Mouse (Mus musculus) E14TG2a.4 (cell line): ENCODE measurements around the gene Cldn10.

Experiments used
- H3K27me3 ChIP-seq: 2 replicates; pipeline ENCODE4 v1.6.1; 2014; ENCODE audit warnings: low read length, control low read depth; ENCODE audit not compliant: insufficient read depth
- H3K36me3 ChIP-seq: 2 replicates; pipeline ENCODE4 v1.6.1; 2014; ENCODE audit warnings: low read length, control low read depth; ENCODE audit not compliant: insufficient read depth
- H3K4me1 ChIP-seq: replicated peaks from 2 replicates; pipeline ENCODE4 v1.6.1; 2014; ENCODE audit warnings: low read depth, low read length, control low read depth
- H3K4me3 ChIP-seq: replicated peaks from 2 replicates; pipeline ENCODE4 v1.5.1; 2014; ENCODE audit warnings: mild to moderate bottlenecking, low read length
- H3K9me3 ChIP-seq: 2 replicates; pipeline ENCODE4 v1.6.1; 2014; ENCODE audit warnings: low read length, control low read depth
- CTCF ChIP-seq: conservative IDR thresholded peaks from 2 replicates; pipeline ENCODE4 v1.5.1; 2014; ENCODE audit warnings: low read length
- NANOG ChIP-seq: IDR thresholded peaks from 2 replicates; pipeline ENCODE4 v1.6.1; 2014; ENCODE audit warnings: borderline replicate concordance, low read length, mixed read lengths
- POU5F1 ChIP-seq: IDR thresholded peaks from 2 replicates; pipeline ENCODE4 v1.6.1; 2014; ENCODE audit warnings: low read length, borderline replicate concordance

The Cldn10 gene

GRCm38 (mm10) chr14:118869712-118870111 lies 82.0 kb downstream of the Cldn10 start:
- Histone ChIP-seq H3K4me3 (no peak overlapping the region), H3K4me1 (peaks cover 16% of the 10 kb centered on the region), H3K36me3 (peaks cover 4% of the 10 kb centered on the region; the same call in 1 of the 2 replicates), H3K27me3 (0 out of 2 replicates have a peak, but pooled peaks cover 3% of the 10 kb centered on the region), H3K9me3 (no peaks in the 10 kb centered on the region)
- no peak for TF ChIP-seq CTCF
- TF ChIP-seq POU5F1 = no peak
- no peak for TF ChIP-seq NANOG

- no peaks in the 10 kb centered on the region for H3K27me3 ChIP-seq
- TF ChIP-seq CTCF = no peak
- no peak for TF ChIP-seq POU5F1
- TF ChIP-seq NANOG = no peak
- no peak overlapping the region for H3K4me3 ChIP-seq
- H3K4me1 ChIP-seq = peaks cover 32% of the 10 kb centered on the region
- peaks cover 27% of the 10 kb centered on the region for H3K36me3 ChIP-seq
- H3K9me3 ChIP-seq = no peaks in the 10 kb centered on the region
Measured at GRCm38 (mm10) chr14:118874126-118874525, 86.4 kb downstream of the Cldn10 start.

- no peak overlapping the region for H3K4me3 ChIP-seq
- TF ChIP-seq CTCF (no peak), NANOG (no peak), POU5F1 (no peak)
- peaks cover 39% of the 10 kb centered on the region for H3K4me1 ChIP-seq
- H3K27me3 ChIP-seq = no peaks in the 10 kb centered on the region
- H3K9me3 ChIP-seq = no peaks in the 10 kb centered on the region
- H3K36me3 ChIP-seq = peaks cover 28% of the 10 kb centered on the region
Measured at GRCm38 (mm10) chr14:118874786-118875415, 87.2 kb downstream of the Cldn10 start.

- peaks cover 40% of the 10 kb centered on the region for H3K36me3 ChIP-seq
- peaks cover 52% of the 10 kb centered on the region for H3K4me1 ChIP-seq
- TF ChIP-seq CTCF (no peak), NANOG (no peak), POU5F1 (no peak)
- H3K27me3 ChIP-seq = no peaks in the 10 kb centered on the region
- no peak overlapping the region for H3K4me3 ChIP-seq
- no peaks in the 10 kb centered on the region for H3K9me3 ChIP-seq
Measured at GRCm38 (mm10) chr14:118878346-118878910, 90.7 kb downstream of the Cldn10 start.

GRCm38 (mm10) chr14:118880696-118881095 lies 93.0 kb downstream of the Cldn10 start:
- no peak overlapping the region for H3K4me3 ChIP-seq
- no peak for TF ChIP-seq CTCF
- TF ChIP-seq POU5F1 = no peak
- no peak for TF ChIP-seq NANOG

GRCm38 (mm10) chr14:118883344-118884249 lies 95.9 kb downstream of the Cldn10 start:
- Histone ChIP-seq H3K4me3 (no peak overlapping the region), H3K27me3 (no peaks in the 10 kb centered on the region), H3K36me3 (peaks cover 26% of the 10 kb centered on the region), H3K9me3 (no peaks in the 10 kb centered on the region), H3K4me1 (peaks cover 25% of the 10 kb centered on the region)
- TF ChIP-seq CTCF (no peak), NANOG (no peak), POU5F1 (no peak)

More at GRCm38 (mm10) chr14:118880696-118881095, 93.0 kb downstream of the Cldn10 start:
- Histone ChIP-seq H3K4me1 (peaks cover 45% of the 10 kb centered on the region), H3K27me3 (no peaks in the 10 kb centered on the region), H3K36me3 (peaks cover 36% of the 10 kb centered on the region), H3K9me3 (no peaks in the 10 kb centered on the region)

GRCm38 (mm10) chr14:118884250-118884556 lies 96.5 kb downstream of the Cldn10 start:
- H3K4me1 ChIP-seq = peaks cover 19% of the 10 kb centered on the region
- TF ChIP-seq POU5F1 (no peak), CTCF (no peak)
- no peak overlapping the region for H3K4me3 ChIP-seq
- H3K9me3 ChIP-seq = no peaks in the 10 kb centered on the region
- peaks cover 21% of the 10 kb centered on the region for H3K36me3 ChIP-seq
- H3K27me3 ChIP-seq = no peaks in the 10 kb centered on the region

- Histone ChIP-seq H3K27me3 (no peaks in the 10 kb centered on the region), H3K4me1 (no peaks in the 10 kb centered on the region), H3K4me3 (no peak overlapping the region), H3K36me3 (peaks cover 13% of the 10 kb centered on the region), H3K9me3 (no peaks in the 10 kb centered on the region)
- TF ChIP-seq POU5F1 (no peak), NANOG (no peak), CTCF (no peak)
Measured at GRCm38 (mm10) chr14:118890101-118890500, 102.4 kb downstream of the Cldn10 start.

GRCm38 (mm10) chr14:118895228-118895627 lies 107.5 kb downstream of the Cldn10 start:
- peaks cover 27% of the 10 kb centered on the region for H3K36me3 ChIP-seq
- TF ChIP-seq CTCF (no peak), NANOG (no peak), POU5F1 (no peak)
- no peaks in the 10 kb centered on the region for H3K9me3 ChIP-seq
- H3K27me3 ChIP-seq = no peaks in the 10 kb centered on the region
- no peaks in the 10 kb centered on the region for H3K4me1 ChIP-seq
- H3K4me3 ChIP-seq = no peak overlapping the region
